ENCODE assay signal across 25 mouse cellular contexts in genomic region chr14:27826829-27827228, GRCm38 (mm10).
"Had no signal": no experiment of that assay in that cellular context is flagged by ENCODE, and none has a peak within 500 bp of the region (broad histone marks: within the 10 kb centered on the region; RNA-seq: fewer than 3 reads in every experiment).

No protein-coding gene starts in this region.

- H3K27me3 ChIP-seq: heart, embryonic 12.5 days; hindbrain, embryonic 12.5 days; limb, embryonic 12.5 days; liver, embryonic 13.5 days had no signal

- H3K36me3 ChIP-seq: heart, embryonic 10.5 days; heart, embryonic 12.5 days; hindbrain, embryonic 10.5 days; hindbrain, embryonic 12.5 days; limb, embryonic 10.5 days; limb, embryonic 12.5 days; liver, embryonic 13.5 days had no signal

- H3K9me3 ChIP-seq: heart, embryonic 10.5 days; heart, embryonic 12.5 days; hindbrain, embryonic 10.5 days; hindbrain, embryonic 12.5 days; limb, embryonic 10.5 days; limb, embryonic 12.5 days; liver, embryonic 13.5 days had no signal

- ATAC-seq: hindbrain, embryonic 16.5 days; inflammation-experienced regulatory T-cells, adult 6 months; intestine, embryonic 16.5 days had no signal

- DNase-seq: gastrocnemius, postnatal 14 days; gastrocnemius, postnatal 36 days; heart, adult 18-20 months; heart, postnatal 10 days; heart, postnatal 4 days; kidney, adult 18-20 months; kidney, adult 8-10 months; kidney, postnatal 10 days; kidney, postnatal 25 days; kidney, postnatal 4 days; layer of hippocampus, adult 9-11 months; liver; liver, embryonic 13.5 days had no signal

- H3K27ac ChIP-seq: heart, embryonic 10.5 days; hindbrain, embryonic 10.5 days; hindbrain, embryonic 12.5 days; hindbrain, embryonic 14.5 days; left cerebral cortex, adult 2 months; limb, embryonic 10.5 days; limb, embryonic 12.5 days; liver, embryonic 13.5 days had no signal

- H3K4me2 ChIP-seq: heart, embryonic 12.5 days; hindbrain, embryonic 12.5 days; hindbrain, embryonic 14.5 days; limb, embryonic 12.5 days; liver, embryonic 11.5 days; liver, embryonic 13.5 days had no signal

- H3K4me3 ChIP-seq: heart, embryonic 10.5 days; heart, embryonic 12.5 days; hindbrain, embryonic 10.5 days; hindbrain, embryonic 12.5 days; left cerebral cortex, adult 2 months; limb, embryonic 10.5 days; limb, embryonic 12.5 days; liver, embryonic 13.5 days had no signal

- H3K4me1 ChIP-seq: heart, embryonic 10.5 days; hindbrain, embryonic 10.5 days; hindbrain, embryonic 12.5 days; limb, embryonic 10.5 days; limb, embryonic 12.5 days; liver, embryonic 13.5 days had no signal

- H3K9ac ChIP-seq: heart, embryonic 12.5 days; hindbrain, embryonic 12.5 days; hindbrain, embryonic 14.5 days; limb, embryonic 12.5 days; liver, embryonic 13.5 days had no signal
